Mouse (Mus musculus) heart, adult 2 months (tissue): ENCODE data around the gene Fbxl2.

Source experiments
- CTCF ChIP-seq: fragments of 200-600 bp; IDR thresholded peaks from 2 replicates; pipeline ENCODE4 v1.8.1; 2022; ENCODE audit warnings: antibody characterized with exemption, mild to moderate bottlenecking, moderate library complexity
- EP300 ChIP-seq: fragments of 200-500 bp; IDR thresholded peaks from 2 replicates; pipeline ENCODE4 v1.6.1; 2011; ENCODE audit warnings: low read depth, low read length, control low read depth; ENCODE audit not compliant: insufficient read depth
- POLR2A ChIP-seq: fragments of 200-500 bp; IDR thresholded peaks from 2 replicates; pipeline ENCODE4 v1.6.1; 2011; ENCODE audit warnings: mild to moderate bottlenecking, low read depth, low read length, control low read depth; ENCODE audit not compliant: insufficient read depth

GRCm38 (mm10) chr9:114052031-114052430, 6.0 kb upstream of the Fbxl2 start:
- TF ChIP-seq POLR2A (no peak), CTCF (no peak), EP300 (no peak)
